Mouse (Mus musculus) left cerebral cortex, adult 9 months (tissue): ENCODE data around the gene Cnpy1.
A peak's percentile ranks its signal among the peaks of the same experiment; 100 is the strongest.

Experiments used
- DNase-seq, 2 experiments: peaks; one replicate each; pipeline ENCODE4 v3.0.0; 2022; ENCODE audit warnings: low spot score in 2 of 2

Gene Cnpy1

DNA sequence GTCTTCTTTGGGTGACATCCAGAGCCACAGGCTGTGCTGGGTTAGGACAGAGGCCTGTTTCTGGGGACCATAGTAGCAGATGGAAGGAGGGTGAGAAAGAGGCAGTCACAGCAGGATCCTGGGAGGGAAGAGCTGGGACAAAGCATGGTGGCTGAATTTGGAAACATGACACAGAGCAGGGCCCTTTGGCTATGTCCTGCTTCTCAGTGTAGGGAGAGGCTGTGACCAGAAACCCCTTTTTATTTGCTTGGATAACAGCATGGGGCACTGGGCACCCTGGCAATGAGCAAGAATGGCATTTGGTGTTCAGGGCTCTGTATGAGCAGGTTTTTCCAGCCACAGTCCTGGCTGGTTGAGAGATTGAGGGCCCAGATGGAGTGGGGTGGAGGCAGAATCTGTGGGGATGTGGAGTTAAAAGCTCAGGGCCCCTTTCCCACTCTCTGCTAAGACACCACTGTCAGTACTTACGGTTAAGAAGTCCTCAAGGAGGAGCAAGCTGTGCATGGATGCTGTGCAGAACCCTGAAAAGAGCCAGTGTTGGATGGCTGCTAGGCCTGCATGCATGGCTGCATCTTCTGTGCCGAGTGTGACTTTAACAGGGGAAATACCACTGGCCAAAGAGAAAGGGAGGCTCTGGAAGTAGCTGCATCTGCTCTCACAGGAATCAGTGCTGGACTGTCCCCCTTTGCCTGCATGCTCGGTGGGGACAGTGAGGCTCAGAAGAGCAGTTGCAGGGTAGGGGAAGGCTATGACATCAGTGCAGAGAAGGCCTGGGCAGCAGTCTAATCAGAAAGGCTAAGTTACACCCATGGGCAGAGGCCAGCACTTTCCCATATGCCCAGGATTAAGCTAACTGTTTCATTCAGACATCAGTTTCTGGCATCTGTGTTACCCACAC lies 54.2 kb downstream of the Cnpy1 start:
- DNase-seq, result no peak

DNA sequence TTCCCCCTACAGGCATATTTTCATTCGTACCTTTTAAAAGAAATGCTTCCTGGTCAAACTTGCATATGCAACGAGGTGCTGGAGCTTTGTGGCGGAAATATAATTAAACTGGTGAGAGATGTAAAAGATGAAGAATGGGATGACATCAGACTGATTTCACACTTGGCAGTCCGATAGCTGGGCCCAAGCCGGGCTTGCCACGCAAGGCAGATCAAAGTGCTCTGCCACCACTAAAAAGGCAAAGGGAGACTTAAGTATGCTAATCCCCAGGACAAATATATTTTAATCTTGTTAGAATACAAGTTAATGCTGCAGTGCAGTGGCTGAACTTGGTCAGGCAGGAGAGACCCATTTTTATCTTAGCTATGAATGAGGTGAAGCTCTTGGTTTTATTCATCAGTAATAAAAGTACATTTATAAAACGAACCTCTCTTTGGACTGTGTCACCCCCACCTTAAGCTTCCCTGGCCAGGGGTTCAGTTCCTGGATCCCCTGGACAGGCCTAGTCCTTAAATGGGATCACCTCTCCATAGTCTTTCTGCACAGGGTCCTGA lies 66.3 kb downstream of the Cnpy1 start:
- no peak for DNase-seq

DNA sequence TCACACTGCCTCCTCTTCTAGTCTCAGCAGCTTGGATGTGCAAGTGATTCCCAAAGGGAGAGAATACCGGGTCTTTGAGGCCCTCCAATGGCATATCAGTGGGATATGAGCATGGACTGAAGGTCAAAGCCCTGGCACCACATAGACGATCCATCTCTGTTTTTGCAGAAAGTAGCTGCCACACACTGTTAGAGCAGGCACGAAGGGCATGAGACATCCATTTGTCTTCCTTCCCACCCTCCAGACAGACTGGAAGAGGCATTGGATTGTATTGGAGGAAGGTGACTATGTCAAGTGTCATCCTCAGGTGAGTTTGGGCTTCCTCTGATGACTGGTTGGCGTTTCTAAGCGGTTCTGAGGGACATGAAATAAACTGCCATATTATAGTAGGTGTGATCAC lies 67.3 kb downstream of the Cnpy1 start:
- DNase-seq, result no peak

DNA sequence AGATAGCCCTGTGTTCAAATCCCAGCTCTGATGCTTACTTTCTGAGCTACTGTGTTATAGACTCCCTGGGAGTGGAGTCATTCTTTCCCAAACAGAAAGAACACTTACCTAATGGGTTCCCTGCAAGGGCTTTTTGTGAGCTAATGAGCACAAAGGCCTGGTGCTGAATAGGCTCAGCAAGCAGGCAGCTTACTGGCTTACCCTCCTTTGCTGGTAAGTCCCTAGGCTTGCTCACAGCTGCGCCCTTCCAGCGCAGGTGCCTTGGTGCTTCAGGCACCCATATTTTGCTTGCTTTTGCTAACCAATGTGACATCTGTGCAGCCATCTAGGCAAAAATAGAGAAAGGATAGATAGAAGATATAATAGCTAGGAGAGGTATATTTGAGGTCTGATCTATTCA lies 69.0 kb downstream of the Cnpy1 start:
- no peak for DNase-seq

DNA sequence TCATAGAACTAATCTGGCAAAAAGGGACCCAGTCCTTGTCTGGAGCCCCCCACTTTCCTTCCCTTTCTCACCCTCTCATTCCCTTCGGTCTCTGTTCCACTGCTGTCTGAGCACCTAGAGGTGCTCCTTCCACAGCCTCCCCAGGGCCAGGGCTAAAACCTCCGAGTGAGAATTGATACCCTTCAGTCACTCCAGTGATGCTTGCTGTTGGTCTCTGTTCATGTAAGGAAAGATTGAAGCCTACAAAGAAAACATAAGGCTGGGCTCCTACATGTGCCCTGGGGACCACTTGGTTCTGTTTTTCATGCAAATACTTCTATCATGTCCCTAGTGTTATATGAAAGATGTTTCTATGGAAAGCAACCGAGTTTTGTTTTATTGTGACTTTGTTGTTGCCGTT lies 69.6 kb downstream of the Cnpy1 start:
- DNase-seq, result no peak

DNA sequence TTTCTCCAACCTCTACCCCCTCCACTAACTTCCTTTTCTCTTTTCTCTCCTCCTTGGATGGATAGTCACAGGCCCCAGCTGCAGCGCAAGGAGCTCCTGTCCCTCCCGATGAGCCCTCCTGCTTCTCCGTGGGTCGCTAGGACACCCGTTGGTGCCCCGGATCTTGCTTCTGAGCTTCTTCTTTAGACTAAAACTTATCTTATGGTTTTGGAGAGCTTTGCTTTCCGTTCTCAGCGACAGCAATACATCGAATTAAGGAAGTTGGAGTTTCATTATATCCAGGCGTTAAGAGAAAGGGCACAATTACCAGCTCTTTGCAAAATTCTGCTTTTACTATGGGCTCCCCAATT lies 70.1 kb downstream of the Cnpy1 start:
- DNase-seq, result no peak

DNA sequence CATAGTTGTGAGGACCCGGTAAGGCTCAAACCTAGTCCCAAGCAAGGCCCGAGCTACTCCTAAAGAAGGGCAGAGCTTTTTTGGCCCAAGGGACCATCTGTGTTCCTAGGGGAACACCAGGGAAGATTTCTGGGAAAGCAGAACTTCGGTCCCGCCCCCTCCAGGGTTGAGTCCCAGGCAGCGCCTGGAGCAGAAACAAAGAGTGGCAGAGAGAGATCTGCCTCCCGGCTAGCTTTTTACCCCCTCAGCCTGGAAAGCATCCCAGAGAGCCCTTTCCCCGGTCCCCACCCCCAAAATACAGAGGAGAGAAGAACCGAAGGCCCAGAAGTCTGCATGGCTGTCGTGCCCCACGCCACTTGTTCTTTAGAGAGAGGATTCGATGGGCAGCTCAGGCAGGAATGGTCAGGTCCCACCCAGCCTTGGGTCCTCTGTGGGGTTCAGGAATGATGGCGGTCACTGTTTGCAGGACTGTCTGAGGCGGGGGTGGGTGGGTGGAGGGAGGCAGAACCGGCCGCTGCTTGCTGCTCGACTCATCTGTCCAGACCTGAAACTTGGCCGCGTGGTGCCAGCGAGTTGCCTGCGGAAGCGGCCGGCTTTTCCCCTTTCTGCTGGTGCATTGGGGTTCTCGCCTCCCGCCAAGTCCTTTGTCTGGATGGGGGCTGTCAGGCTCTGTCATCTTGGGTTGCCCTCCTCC lies 70.6 kb downstream of the Cnpy1 start:
- no peak for DNase-seq

DNA sequence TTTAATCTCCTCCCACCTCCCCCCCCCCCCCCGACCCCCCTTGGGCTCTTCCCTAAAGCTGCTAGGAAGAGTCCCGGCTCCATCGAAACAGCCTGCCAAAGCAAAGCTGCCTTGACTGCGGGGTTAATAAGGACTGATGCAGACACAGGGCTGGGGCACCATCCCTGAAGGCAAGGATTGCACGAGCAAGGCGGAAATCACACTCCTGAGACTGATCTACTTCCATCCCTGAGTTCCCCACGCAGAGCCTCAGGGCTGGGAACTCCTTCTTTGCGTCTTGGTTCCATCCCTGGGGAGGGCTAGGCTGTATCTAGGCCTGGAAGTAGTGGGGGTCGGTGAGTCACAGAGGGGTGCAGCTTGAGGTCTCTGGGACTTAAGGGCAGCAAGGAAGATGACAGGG lies 71.5 kb downstream of the Cnpy1 start:
- DNase-seq, result no peak

DNA sequence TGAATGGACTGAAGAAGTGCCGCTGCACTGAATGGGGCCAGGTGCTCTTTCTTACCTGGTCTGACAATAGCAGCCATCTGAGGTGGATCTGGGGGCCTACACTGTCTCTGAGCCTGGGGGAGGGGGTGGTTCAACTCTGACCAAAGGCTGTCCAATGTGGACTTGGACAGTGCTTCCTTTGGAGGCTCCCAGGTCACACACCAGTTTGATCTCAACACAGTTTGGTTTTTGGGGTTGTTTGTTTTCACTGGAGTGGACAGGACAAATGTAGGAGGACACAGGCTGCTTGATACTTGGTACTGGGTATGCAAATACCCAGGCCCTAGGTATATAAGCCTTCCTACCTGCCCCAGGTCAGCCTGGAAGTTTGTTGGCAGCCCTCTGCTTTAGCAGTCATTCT lies 71.9 kb downstream of the Cnpy1 start:
- DNase-seq, result no peak

DNA sequence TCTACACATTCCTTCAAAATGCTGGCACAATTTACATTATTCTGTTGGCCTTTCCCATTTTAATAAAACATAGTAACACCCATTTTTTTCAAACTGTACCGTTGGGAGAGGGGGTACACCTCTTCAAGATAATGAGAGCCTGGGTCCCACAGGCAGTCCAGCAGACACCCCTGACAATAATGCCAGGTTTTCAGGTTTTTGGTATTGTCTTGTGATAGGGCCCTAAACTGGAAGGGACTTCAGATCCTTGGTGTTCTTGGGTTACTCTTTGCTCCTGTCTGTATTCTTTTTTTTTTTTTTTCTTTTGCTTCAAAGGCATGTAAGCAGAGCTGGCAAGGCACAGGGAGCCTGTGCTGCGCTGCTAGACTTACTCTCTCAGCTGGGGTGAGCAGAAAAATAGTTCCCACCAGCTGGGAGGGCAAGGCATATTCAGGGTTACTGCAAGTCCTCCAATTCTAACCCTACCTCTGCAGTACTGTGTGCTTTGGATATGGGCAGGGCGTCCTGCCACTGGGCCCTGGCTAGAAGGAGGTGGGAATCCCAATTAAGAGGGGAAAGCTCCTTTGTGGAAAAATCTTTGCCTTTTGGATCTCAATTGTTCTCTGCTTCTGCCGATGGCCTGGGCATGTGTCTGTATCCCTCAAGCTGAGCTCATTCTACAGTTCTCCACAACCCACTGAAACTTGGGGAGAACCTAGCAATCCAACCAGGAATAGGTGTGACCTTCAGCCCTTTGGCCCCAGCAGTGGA lies 72.5 kb downstream of the Cnpy1 start:
- no peak for DNase-seq

DNA sequence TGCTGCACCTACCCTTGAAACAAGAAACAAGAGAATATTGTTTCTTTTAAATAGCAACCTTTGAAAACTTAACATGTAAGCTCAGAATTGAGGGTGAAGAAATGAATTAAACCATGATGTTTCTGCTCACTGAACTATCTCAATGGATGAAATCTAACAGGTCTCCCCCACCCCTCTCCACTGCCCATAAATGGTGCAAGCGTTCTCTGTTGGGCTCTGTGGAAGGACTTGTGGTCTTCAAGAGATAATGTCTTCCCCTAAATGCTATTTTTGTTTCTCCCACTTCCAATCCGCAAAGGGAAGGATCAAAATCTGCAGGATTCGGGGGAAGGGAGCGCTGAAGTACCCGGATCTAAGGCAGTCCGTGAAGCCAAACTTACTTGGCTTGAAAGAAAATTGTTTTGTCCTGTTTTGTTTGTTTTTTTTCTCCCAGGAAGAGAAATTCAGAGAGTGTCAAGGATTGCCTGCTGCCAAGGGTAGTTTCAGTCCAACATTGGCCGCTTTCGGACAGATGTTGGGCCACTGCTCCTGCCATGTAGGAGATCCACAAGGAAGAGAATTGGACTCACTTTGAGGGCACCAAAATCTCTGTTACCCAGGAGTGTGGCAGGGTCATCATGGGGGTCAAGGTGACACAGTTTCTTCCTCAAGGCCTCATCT lies 73.2 kb downstream of the Cnpy1 start:
- no peak for DNase-seq

DNA sequence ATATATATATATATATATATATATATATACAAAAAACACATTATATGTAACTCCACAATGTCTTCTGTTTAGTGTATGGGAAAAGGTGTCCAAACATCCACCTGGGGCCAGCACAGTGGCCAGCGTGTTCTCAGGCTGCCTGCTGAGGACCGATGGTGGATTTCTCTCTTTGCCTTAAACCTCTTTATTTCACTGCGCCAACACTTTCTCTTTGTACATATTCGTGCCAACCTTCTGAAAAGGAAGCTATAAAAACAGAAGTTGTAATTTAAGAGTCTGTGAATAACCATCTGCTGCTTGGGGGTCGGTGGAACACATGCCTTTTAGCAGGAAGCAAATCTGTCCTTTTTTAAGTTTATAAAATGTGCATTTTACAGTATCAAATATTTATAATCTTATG lies 73.9 kb downstream of the Cnpy1 start:
- DNase-seq, result no peak

DNA sequence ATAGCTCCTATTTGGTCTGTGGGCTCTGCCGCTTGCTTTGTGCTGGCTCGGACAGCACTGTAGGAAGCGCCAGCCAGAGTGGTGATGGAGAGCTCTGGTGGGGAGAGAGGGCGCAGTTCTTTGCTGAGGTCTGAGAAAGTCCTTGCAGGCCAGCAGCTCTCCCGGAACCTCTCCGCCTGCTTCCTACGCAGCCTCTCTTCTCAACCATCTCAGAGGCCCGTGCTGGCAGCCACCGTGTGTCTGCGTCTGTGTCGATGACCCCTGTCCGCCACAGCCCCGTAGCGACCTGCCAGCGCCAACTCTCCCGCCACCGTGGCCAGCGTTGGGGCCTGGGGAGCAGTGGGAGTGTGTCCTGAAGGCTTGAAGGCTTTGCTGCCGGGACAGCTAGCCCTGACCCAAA lies 74.7 kb downstream of the Cnpy1 start:
- no peak for DNase-seq

DNA sequence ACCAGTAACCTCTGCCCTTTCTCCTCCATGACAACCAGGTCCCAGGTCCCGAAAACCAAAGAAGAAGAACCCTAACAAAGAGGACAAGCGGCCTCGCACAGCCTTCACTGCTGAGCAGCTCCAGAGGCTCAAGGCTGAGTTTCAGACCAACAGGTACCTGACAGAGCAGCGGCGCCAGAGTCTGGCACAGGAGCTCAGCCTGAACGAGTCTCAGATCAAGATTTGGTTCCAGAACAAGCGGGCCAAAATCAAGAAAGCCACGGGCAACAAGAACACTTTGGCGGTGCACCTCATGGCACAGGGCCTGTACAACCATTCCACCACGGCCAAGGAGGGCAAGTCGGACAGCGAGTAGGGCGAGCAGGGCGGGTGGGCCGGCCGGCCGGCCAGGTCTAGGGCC lies 75.5 kb downstream of the Cnpy1 start:
- DNase-seq, result no peak

DNA sequence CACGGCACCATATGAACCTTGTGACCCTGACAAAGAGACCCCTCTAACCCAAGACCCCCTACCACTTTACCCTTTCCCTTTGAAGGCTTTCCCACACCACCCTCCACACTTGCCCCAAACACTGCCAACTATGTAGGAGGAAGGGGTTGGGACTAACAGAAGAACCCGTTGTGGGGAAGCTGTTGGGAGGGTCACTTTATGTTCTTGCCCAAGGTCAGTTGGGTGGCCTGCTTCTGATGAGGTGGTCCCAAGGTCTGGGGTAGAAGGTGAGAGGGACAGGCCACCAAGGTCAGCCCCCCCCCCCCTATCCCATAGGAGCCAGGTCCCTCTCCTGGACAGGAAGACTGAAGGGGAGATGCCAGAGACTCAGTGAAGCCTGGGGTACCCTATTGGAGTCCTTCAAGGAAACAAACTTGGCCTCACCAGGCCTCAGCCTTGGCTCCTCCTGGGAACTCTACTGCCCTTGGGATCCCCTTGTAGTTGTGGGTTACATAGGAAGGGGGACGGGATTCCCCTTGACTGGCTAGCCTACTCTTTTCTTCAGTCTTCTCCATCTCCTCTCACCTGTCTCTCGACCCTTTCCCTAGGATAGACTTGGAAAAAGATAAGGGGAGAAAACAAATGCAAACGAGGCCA lies 76.3 kb downstream of the Cnpy1 start:
- no peak for DNase-seq

DNA sequence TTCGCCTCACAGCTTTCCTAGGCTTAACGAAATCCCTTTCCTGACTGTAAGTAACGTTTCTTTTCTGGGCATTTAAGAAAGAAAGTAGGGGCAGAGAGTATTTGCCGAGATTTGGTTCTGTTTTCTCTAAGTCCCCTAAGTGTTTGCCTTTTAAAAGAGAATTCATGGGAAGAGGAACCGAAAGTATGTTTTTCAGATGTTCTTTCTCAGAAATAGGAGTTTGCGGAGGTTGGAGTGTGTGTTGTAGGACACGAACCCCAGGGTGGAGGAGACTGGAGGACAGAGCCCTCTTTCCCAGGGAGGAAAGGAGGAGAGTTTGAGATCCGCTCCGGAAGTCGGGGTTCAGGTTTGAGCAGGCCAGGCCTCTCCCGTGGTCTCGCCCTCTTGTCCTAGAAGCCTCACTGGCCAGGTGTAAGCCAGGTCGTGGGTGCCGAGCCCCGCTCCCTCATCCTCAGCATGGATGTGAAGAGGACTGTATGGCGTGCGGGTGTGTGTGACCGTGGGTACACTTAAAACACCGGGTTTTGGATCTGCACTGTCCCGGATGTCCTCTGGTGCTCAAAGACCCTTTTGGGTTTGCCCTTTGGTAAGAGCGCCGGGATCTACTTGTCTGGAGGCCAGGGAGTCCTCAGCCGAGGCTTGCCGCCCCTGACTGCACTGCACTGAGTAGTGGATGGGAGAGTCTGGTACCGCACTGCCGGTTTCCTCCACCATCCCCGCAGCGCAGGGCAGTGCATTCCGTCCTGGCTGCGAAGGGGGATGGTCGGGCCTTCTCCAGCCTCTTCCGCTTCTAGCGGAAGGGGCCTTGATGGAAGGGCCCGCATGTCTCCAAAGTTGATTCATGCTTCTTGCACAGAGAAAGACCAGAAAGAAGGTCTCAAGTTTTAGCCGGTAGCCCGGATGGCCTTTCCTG lies 77.1 kb downstream of the Cnpy1 start:
- no peak for DNase-seq

DNA sequence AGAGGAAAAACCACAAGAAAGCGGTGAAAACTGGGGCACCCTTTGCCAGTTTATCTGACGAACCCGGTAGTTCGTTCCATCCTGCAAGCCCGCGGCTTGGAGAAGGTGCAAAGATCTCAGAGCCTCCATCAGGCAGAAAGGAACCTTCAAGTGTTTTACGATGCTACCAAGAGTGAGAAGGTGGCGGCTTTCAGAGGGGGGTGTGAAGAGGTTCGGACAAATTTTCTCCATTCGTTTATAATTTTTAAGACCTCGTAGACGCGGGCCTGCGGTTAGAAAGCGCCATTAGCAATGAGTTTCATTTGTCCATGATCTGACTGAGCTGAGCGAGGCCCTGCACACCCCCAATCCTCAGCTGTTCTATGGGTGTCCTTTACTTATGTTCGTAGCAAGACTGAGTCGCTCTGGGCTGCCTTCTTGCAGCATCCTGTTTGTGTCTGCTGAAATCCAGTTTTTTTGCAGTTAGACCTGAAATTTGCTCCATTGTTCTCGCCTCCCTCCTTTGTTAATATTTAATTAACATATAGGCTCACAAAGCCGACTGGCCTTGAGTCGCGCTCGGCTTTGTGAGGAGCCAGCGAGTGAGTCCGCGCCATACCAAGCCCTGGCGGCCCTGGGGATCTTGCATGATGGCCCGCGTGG lies 77.9 kb downstream of the Cnpy1 start:
- peak in 1 of 2 experiments; percentile 11 for DNase-seq

DNA sequence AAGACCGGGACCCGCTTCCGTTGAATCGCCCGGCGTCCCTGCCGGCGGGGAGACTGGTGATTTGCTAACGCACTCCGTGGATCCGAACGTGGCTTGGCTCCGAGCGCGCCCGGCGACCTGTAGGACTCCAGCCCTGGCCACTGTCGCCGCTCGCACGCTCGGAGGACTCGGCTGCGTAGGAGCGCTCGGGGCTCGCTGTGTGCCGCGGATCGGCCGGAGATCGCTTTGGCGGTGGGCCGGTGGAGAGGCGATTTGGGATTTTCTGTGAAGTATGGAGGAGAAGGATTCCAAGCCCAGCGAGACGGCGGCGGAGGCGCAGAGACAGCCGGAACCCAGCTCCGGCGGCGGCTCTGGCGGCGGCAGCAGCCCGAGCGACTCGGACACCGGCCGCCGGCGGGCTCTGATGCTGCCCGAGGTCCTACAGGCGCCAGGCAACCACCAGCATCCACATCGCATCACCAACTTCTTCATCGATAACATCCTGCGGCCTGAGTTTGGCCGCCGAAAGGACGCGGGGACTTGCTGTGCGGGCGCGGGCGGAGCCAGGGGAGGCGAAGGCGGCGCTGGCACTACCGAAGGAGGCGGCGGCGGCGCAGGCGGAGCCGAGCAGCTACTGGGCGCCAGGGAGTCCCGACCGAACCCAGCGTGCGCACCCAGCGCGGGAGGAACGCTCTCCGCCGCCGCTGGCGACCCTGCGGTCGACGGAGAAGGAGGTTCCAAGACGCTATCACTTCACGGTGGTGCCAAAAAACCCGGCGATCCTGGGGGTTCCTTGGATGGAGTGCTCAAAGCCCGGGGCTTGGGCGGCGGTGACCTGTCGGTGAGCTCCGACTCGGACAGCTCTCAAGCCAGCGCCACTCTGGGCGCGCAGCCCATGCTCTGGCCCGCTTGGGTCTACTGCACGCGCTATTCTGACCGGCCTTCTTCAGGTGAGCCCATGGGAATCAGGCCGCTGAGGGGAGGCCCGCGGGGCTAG lies 79.1 kb downstream of the Cnpy1 start:
- DNase-seq, result no peak
